Mouse (Mus musculus) E14TG2a.4 (cell line): ENCODE measurements at regions not wholly inside any gene's neighbourhood (a gene's known extent, or its start where the extent isn't known, plus 50 kb on each side); places are given as distances from the start of the nearest gene placed in this dataset.

Experiments
- CTCF ChIP-seq: conservative IDR thresholded peaks from 2 replicates; pipeline ENCODE4 v1.5.1; 2014; ENCODE audit warnings: low read length
- NANOG ChIP-seq: IDR thresholded peaks from 2 replicates; pipeline ENCODE4 v1.6.1; 2014; ENCODE audit warnings: borderline replicate concordance, low read length, mixed read lengths
- POU5F1 ChIP-seq: IDR thresholded peaks from 2 replicates; pipeline ENCODE4 v1.6.1; 2014; ENCODE audit warnings: low read length, borderline replicate concordance

DNA sequence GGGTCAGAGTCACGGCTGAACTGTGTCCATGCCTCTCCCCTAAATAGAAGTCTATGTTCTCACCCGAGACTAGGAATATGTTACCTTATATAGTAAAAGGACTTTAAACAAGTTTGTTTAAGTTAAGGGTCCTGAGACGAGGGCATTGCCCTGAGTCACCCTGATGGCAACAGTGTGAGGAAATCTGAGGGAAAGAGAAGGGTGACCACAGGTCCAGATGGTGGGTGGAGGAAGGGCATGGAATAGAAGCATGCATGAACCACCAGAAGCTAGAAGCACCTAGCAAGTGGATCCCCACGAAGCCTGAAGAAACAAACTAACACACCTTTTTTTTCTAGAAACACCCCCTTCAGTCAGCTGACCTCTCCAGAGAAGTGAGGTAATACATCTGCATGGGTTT, 536.9 kb upstream of the Lrrc6 start:
- TF ChIP-seq NANOG (no peak), CTCF (no peak), POU5F1 (no peak)
